Mouse (Mus musculus): Measurements from ENCODE around the gene Rnf222. TPM values are rescaled to one million over a fixed set of nuclear protein-coding genes. Genes with fewer than 3 reads are reported as not detected.
A peak's percentile ranks its signal among the peaks of the same experiment; 100 is the strongest.

The Rnf222 gene
- total and polyA plus RNA-seq, 3 experiments: 0.23 to 0.28 TPM; not detected in 1

DNA sequence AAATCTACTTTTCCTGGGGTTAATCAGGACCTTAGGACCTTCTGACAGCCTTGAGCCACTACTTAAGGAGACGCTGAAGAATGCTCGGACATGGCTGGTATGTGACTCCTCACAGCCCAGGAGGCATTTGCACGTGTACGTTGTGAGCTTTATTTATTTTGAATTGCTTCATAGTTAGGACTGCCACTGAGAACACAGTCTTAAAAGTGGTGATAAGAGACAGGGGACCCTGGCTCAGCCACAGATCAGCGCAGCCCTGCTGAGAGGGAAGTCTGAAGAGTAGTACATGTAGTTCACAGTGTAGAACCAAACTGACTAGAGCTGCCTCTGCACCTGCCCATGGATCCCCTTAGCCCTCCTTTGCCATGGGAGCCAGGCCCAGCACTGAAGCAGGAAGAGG is 3.5 kb downstream of the Rnf222 start (continued):
- TF ChIP-seq POLR2A (IDR thresholded peaks at IDR 0.05; ENCODE audit: control insufficient read depth in 1 of 2, insufficient read depth in 1 of 2, low read depth in 1 of 2, low read length in 2 of 2, poor library complexity in 1 of 2) (no peak), ZC3H11A (IDR thresholded peaks at IDR 0.05; ENCODE audit: low read depth, low read length) (no peak), ELF1 (IDR thresholded peaks at IDR 0.05; ENCODE audit: low read depth, low read length) (no peak), SIN3A (IDR thresholded peaks at IDR 0.05; ENCODE audit: low read length) (peak; percentile 70), MYC (IDR thresholded peaks at IDR 0.05; ENCODE audit: low read depth, low read length) (peak; percentile 70; the same call in 1 of the 2 replicates), USF1 (IDR thresholded peaks at IDR 0.05; ENCODE audit: low read depth, low read length) (no peak), SMC3 (IDR thresholded peaks at IDR 0.05; ENCODE audit: low read depth, low read length) (no peak), USF2 (IDR thresholded peaks at IDR 0.05; ENCODE audit: borderline replicate concordance in 1 of 2, insufficient read depth in 1 of 2, low read depth in 1 of 2, low read length in 2 of 2) (no peak)

DNA sequence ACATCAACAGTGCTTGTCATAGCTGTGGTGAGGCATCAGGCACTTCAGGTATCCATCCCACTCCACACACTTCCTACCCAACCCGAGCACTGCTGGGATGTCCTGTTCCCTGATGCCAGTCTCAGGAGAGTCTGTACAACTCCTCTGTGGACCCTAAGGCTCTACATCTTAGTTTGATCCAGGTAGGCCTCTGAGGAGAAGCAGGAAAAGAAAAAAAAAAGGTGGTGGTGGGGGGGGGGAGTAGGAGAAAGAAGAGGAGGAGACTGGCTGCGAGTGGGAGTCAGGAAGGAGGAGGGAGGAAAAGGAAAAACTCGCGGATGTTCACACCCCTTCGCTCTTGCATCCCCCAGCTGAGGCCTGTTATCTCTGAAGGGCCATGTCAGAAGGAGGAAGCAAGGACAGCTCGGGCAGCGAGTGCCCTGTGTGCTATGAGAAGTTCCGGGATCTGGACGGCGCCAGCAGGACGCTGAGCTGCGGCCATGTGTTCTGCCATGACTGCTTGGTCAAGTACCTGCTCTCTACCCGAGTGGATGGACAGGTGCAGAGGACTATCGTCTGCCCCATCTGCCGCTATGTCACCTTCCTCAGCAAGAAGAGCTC is 4.0 kb downstream of the Rnf222 start:
- Histone ChIP-seq H3K9me3 (replicated peaks; ENCODE audit: insufficient read depth, low read length) (no peaks in the 10 kb centered on the region), H3K4me3 (ENCODE audit: control insufficient read depth in 1 of 2, insufficient read depth in 1 of 2, low read depth in 2 of 2, low read length in 2 of 2) (peak overlapping the region; percentile 46 to 48), H3K36me3 (ENCODE audit: control insufficient read depth in 1 of 2, insufficient read depth in 2 of 2, low read length in 2 of 2) (peaks cover 0 to 18% of the 10 kb centered on the region in 2 experiments; a peak in 2 of 4 replicates), H3K9ac (ENCODE audit: control insufficient read depth, low read depth, low read length, poor library complexity, severe bottlenecking) (peak overlapping the region; percentile 62), H3K4me1 (ENCODE audit: control insufficient read depth in 1 of 2, insufficient read depth in 2 of 2, low read length in 2 of 2) (peaks cover 3 to 42% of the 10 kb centered on the region in 2 experiments), H3K27me3 (ENCODE audit: control insufficient read depth in 1 of 2, insufficient read depth in 2 of 2, low read length in 2 of 2) (no peaks in the 10 kb centered on the region), H3K27ac (ENCODE audit: control insufficient read depth, low read depth, low read length) (peak overlapping the region; percentile 32), H3K79me2 (ENCODE audit: control insufficient read depth, insufficient read depth, low read length, poor library complexity) (no peaks in the 10 kb centered on the region)
- TF ChIP-seq RCOR1 (IDR thresholded peaks at IDR 0.05; ENCODE audit: low read depth, low read length): no peak
- no peak for TF ChIP-seq ZMIZ1 (IDR thresholded peaks at IDR 0.05; ENCODE audit: low read depth, low read length)
- TF ChIP-seq TCF12 (IDR thresholded peaks at IDR 0.05; ENCODE audit: low read depth, low read length): peak; percentile 49
- peak; percentile 32; the same call in 1 of the 2 replicates for TF ChIP-seq MAZ (IDR thresholded peaks at IDR 0.05; ENCODE audit: low read depth, low read length)
- no peak for TF ChIP-seq UBTF (IDR thresholded peaks at IDR 0.05; ENCODE audit: borderline replicate concordance, insufficient read depth, low read depth, low read length)
- TF ChIP-seq POLR2AphosphoS5 (IDR thresholded peaks at IDR 0.05; ENCODE audit: borderline replicate concordance, low read depth, low read length): no peak
- TF ChIP-seq POLR2A (IDR thresholded peaks at IDR 0.05; ENCODE audit: control insufficient read depth in 1 of 2, insufficient read depth in 1 of 2, low read depth in 1 of 2, low read length in 2 of 2, poor library complexity in 1 of 2): no peak; a peak in 1 of 4 replicates
- TF ChIP-seq GATA1 (IDR thresholded peaks at IDR 0.05; ENCODE audit: low read depth, low read length): peak; percentile 78
- TF ChIP-seq USF2 (IDR thresholded peaks at IDR 0.05; ENCODE audit: borderline replicate concordance in 1 of 2, insufficient read depth in 1 of 2, low read depth in 1 of 2, low read length in 2 of 2): no peak
- TF ChIP-seq CTCF (IDR thresholded peaks at IDR 0.05 in 2 of 3, conservative IDR thresholded peaks at IDR 0.05 in 1 of 3; ENCODE audit: control insufficient read depth in 1 of 3, insufficient read depth in 1 of 3, low read depth in 2 of 3, low read length in 3 of 3, poor library complexity in 1 of 3, severe bottlenecking in 1 of 3): 0 out of 6 replicates have a peak, but pooled peaks of 1 of the 3 experiments have one; percentile 0
- peak; percentile 54 for TF ChIP-seq ZNF384 (IDR thresholded peaks at IDR 0.05; ENCODE audit: low read depth, low read length)
- peak; percentile 67; the same call in 1 of the 2 replicates for TF ChIP-seq ELF1 (IDR thresholded peaks at IDR 0.05; ENCODE audit: low read depth, low read length)
- no peak for TF ChIP-seq SMC3 (IDR thresholded peaks at IDR 0.05; ENCODE audit: low read depth, low read length)
- TF ChIP-seq MYC (IDR thresholded peaks at IDR 0.05; ENCODE audit: low read depth, low read length): no peak
- peak; percentile 71 for TF ChIP-seq ETS1 (IDR thresholded peaks at IDR 0.05; ENCODE audit: low read depth, low read length)
- no peak for TF ChIP-seq NRF1 (IDR thresholded peaks at IDR 0.05; ENCODE audit: insufficient read depth, low read depth, low read length, poor library complexity, severe bottlenecking)
- TF ChIP-seq MAX (IDR thresholded peaks at IDR 0.05; ENCODE audit: low read length): no peak
- TF ChIP-seq POLR2AphosphoS2 (IDR thresholded peaks at IDR 0.05; ENCODE audit: low read length): no peak
- TF ChIP-seq TAL1 (IDR thresholded peaks at IDR 0.05; ENCODE audit: low read length): peak; percentile 44
- peak; percentile 44 to 45 for TF ChIP-seq EP300 (IDR thresholded peaks at IDR 0.05; ENCODE audit: low read depth in 1 of 2, low read length in 2 of 2)
- TF ChIP-seq USF1 (IDR thresholded peaks at IDR 0.05; ENCODE audit: low read depth, low read length): no peak
- TF ChIP-seq ZC3H11A (IDR thresholded peaks at IDR 0.05; ENCODE audit: low read depth, low read length): no peak
- no peak for TF ChIP-seq MEF2A (IDR thresholded peaks at IDR 0.05; ENCODE audit: extremely low read depth, insufficient replicate concordance, low read depth, low read length, poor library complexity, severe bottlenecking)
- TF ChIP-seq CHD1 (IDR thresholded peaks at IDR 0.05; ENCODE audit: low read depth, low read length): peak; percentile 82; the same call in 1 of the 2 replicates
- no peak for TF ChIP-seq MAFK (IDR thresholded peaks at IDR 0.05; ENCODE audit: borderline replicate concordance, low read depth, low read length)
- TF ChIP-seq SIN3A (IDR thresholded peaks at IDR 0.05; ENCODE audit: low read length): peak; percentile 10; the same call in 1 of the 2 replicates
- no peak for TF ChIP-seq ZKSCAN1 (IDR thresholded peaks at IDR 0.05; ENCODE audit: low read depth, low read length)
- peak; percentile 77 for DNase-seq (ENCODE audit: low read depth, low spot score)

Measured in MEL (cell line).